Mouse (Mus musculus): ENCODE measurements around the gene Eya2.

Eya2 gene

GRCm38 (mm10) chr2:165768805-165769358, 174.1 kb downstream of the Eya2 start:
- ChIA-PET POLR2A (interaction anchor here in 3 of 4 experiments (0.6 to 1.5 kb wide), 11 partner anchors 10 to 696 kb away, joined by 3 to 7 read pairs (median 4); no protein-coding TSS in a partner anchor), CTCF (interaction anchor here in 2 of 4 experiments (0.6 to 2.5 kb wide), 6 partner anchors 11 to 82 kb away, joined by 3 to 12 read pairs (median 3); no protein-coding TSS in a partner anchor)

GRCm38 (mm10) chr2:165769375-165769948, 174.6 kb downstream of the Eya2 start:
- ChIA-PET CTCF (interaction anchor here (0.5 to 2.5 kb wide), 12 partner anchors 10 to 1562 kb away, joined by 3 to 12 read pairs (median 4); no protein-coding TSS in a partner anchor), POLR2A (interaction anchor here in 3 of 4 experiments (0.5 to 1.5 kb wide), 16 partner anchors 9 to 697 kb away, joined by 3 to 7 read pairs (median 4); no protein-coding TSS in a partner anchor)

- POLR2A ChIA-PET: interaction anchor here in 3 of 4 experiments (0.5 to 10.2 kb wide), 15 partner anchors 10 to 276 kb away, joined by 3 to 393 read pairs (median 4); no protein-coding TSS in a partner anchor
- CTCF ChIA-PET: interaction anchor here (0.5 to 3.7 kb wide), 24 partner anchors 9 to 795 kb away, joined by 3 to 15 read pairs (median 4); no protein-coding TSS in a partner anchor
Measured at GRCm38 (mm10) chr2:165778927-165779326, 184.1 kb downstream of the Eya2 start.

- CTCF ChIA-PET: interaction anchor here (0.6 to 2.4 kb wide), 17 partner anchors 9 to 369 kb away, joined by 3 to 8 read pairs (median 4); no protein-coding TSS in a partner anchor
- POLR2A ChIA-PET: interaction anchor here (0.6 to 10.2 kb wide), 24 partner anchors 7 to 384 kb away, joined by 3 to 393 read pairs (median 4); no protein-coding TSS in a partner anchor
Measured at GRCm38 (mm10) chr2:165782324-165782723, 187.5 kb downstream of the Eya2 start.

GRCm38 (mm10) chr2:165785312-165786036, 190.6 kb downstream of the Eya2 start:
- POLR2A ChIA-PET: interaction anchor here (0.5 to 10.2 kb wide), 40 partner anchors 9 to 652 kb away, joined by 3 to 393 read pairs (median 4); no protein-coding TSS in a partner anchor
- CTCF ChIA-PET: interaction anchor here (0.6 to 3.3 kb wide), 41 partner anchors 9 to 323 kb away, joined by 3 to 46 read pairs (median 4); partner anchors contain the start of genes Ncoa3 (in 1 of the 4) and Zmynd8 (in 1 of the 4)

GRCm38 (mm10) chr2:165786467-165786866, 191.6 kb downstream of the Eya2 start:
- POLR2A ChIA-PET: interaction anchor here (0.6 to 10.2 kb wide), 36 partner anchors 8 to 645 kb away, joined by 3 to 393 read pairs (median 4); no protein-coding TSS in a partner anchor

GRCm38 (mm10) chr2:165788005-165788404, 193.2 kb downstream of the Eya2 start:
- CTCF ChIA-PET: interaction anchor here in 2 of 4 experiments (2.7 to 3.3 kb wide), 3 partner anchors 21 to 31 kb away, joined by 17 to 38 read pairs (median 26); no protein-coding TSS in a partner anchor
- POLR2A ChIA-PET: interaction anchor here in 3 of 4 experiments (9.6 to 10.2 kb wide), 3 partner anchors 25 to 26 kb away, joined by 168 to 393 read pairs (median 310); no protein-coding TSS in a partner anchor

More at GRCm38 (mm10) chr2:165786467-165786866, 191.6 kb downstream of the Eya2 start:
- CTCF ChIA-PET: interaction anchor here (0.5 to 3.3 kb wide), 72 partner anchors 8 to 929 kb away, joined by 3 to 46 read pairs (median 4); partner anchors contain the start of genes Ncoa3 (in 1 of the 4), Pltp (in 1 of the 4) and Zmynd8 (in 1 of the 4)

- CTCF ChIA-PET: no interaction called here
- POLR2A ChIA-PET: interaction anchor here in 3 of 4 experiments (0.7 to 41.5 kb wide), 8 partner anchors 7 to 347 kb away, joined by 3 to 1448 read pairs (median 12); no protein-coding TSS in a partner anchor
Measured at GRCm38 (mm10) chr2:165788796-165789195, 194.0 kb downstream of the Eya2 start.

GRCm38 (mm10) chr2:165789667-165790066, 194.8 kb downstream of the Eya2 start:
- ChIA-PET POLR2A (interaction anchor here (0.6 to 41.5 kb wide), 19 partner anchors 8 to 909 kb away, joined by 3 to 1448 read pairs (median 6); no protein-coding TSS in a partner anchor), CTCF (interaction anchor here in 2 of 4 experiments (0.6 to 4.4 kb wide), 7 partner anchors 10 to 793 kb away, joined by 3 to 30 read pairs (median 7); no protein-coding TSS in a partner anchor)

GRCm38 (mm10) chr2:165791026-165791425, 196.2 kb downstream of the Eya2 start:
- POLR2A ChIA-PET: interaction anchor here (0.5 to 41.5 kb wide), 25 partner anchors 8 to 190 kb away, joined by 3 to 1448 read pairs (median 6); partner anchors contain the start of gene Zmynd8 (in 2 of the 4)
- CTCF ChIA-PET: interaction anchor here (0.5 to 6.2 kb wide), 21 partner anchors 8 to 467 kb away, joined by 3 to 54 read pairs (median 6); partner anchors contain the start of gene Sulf2 (in 1 of the 4)

- POLR2A ChIA-PET: interaction anchor here (0.5 to 41.5 kb wide), 22 partner anchors 8 to 108 kb away, joined by 3 to 1448 read pairs (median 6); partner anchors contain the start of gene Zmynd8 (in 1 of the 4)
- CTCF ChIA-PET: interaction anchor here (0.6 to 6.2 kb wide), 31 partner anchors 9 to 364 kb away, joined by 3 to 54 read pairs (median 4); partner anchors contain the start of gene Sulf2 (in 1 of the 4)
Measured at GRCm38 (mm10) chr2:165791657-165792056, 196.8 kb downstream of the Eya2 start.

- ChIA-PET POLR2A (interaction anchor here (0.5 to 41.5 kb wide), 20 partner anchors 9 to 113 kb away, joined by 3 to 1448 read pairs (median 6); partner anchors contain the start of gene Zmynd8 (in 1 of the 4)), CTCF (interaction anchor here (0.7 to 6.2 kb wide), 22 partner anchors 8 to 363 kb away, joined by 3 to 54 read pairs (median 5); partner anchors contain the start of genes Ncoa3 (in 1 of the 4) and Sulf2 (in 1 of the 4))
Measured at GRCm38 (mm10) chr2:165792431-165793282, 197.8 kb downstream of the Eya2 start.

- CTCF ChIA-PET: interaction anchor here in 2 of 4 experiments (0.7 to 6.2 kb wide), 13 partner anchors 8 to 289 kb away, joined by 3 to 54 read pairs (median 10); partner anchors contain the start of gene Ncoa3 (in 1 of the 2)
- POLR2A ChIA-PET: interaction anchor here in 3 of 4 experiments (0.6 to 41.5 kb wide), 12 partner anchors 8 to 111 kb away, joined by 3 to 1448 read pairs (median 9); no protein-coding TSS in a partner anchor
Measured at GRCm38 (mm10) chr2:165793283-165793638, 198.4 kb downstream of the Eya2 start.

GRCm38 (mm10) chr2:165797876-165798275, 203.0 kb downstream of the Eya2 start:
- ChIA-PET POLR2A (interaction anchor here in 3 of 4 experiments (1.1 to 41.5 kb wide), 7 partner anchors 10 to 36 kb away, joined by 3 to 1448 read pairs (median 7); no protein-coding TSS in a partner anchor), CTCF (interaction anchor here in 1 of 4 experiments (0.6 kb wide), 1 partner anchor 96 kb away, joined by 4 read pairs; no protein-coding TSS in a partner anchor)

GRCm38 (mm10) chr2:165800174-165800573, 205.3 kb downstream of the Eya2 start:
- CTCF ChIA-PET: interaction anchor here (0.6 to 3.4 kb wide), 11 partner anchors 8 to 923 kb away, joined by 3 to 16 read pairs (median 4); no protein-coding TSS in a partner anchor

More at GRCm38 (mm10) chr2:165800174-165800573, 205.3 kb downstream of the Eya2 start:
- POLR2A ChIA-PET: interaction anchor here (0.6 to 41.5 kb wide), 21 partner anchors 8 to 182 kb away, joined by 3 to 1448 read pairs (median 4); no protein-coding TSS in a partner anchor
